Mouse (Mus musculus) CH12.LX (cell line): ENCODE results near the gene Epc2. TPM values are rescaled to one million over a fixed set of nuclear protein-coding genes. Genes with fewer than 3 reads are reported as not detected.

Source experiments
- DNase-seq: peaks from one replicate; pipeline ENCODE4 v3.0.0-alpha.2; 2013; ENCODE audit errors: extremely low read depth
- H3K27ac ChIP-seq: 2 replicates; pipeline ENCODE4 v1.5.1; 2012; ENCODE audit warnings: low read depth, mild to moderate bottlenecking, control low read depth, moderate library complexity; ENCODE audit not compliant: insufficient read depth
- H3K27me3 ChIP-seq: replicated peaks from 2 replicates; pipeline ENCODE3; 2012; ENCODE audit warnings: inconsistent platforms
- H3K36me3 ChIP-seq, 2 experiments: replicated peaks in 1 of 2; 2 replicates each; pipeline versions ENCODE3 to v1.6.1; 2012; ENCODE audit warnings: inconsistent platforms in 1 of 2, low read length in 1 of 2, mild to moderate bottlenecking in 1 of 2, mixed read lengths in 1 of 2, moderate library complexity in 1 of 2; ENCODE audit not compliant: control insufficient read depth in 1 of 2, insufficient read depth in 1 of 2
- H3K4me1 ChIP-seq, 2 experiments: 2 replicates each; pipeline ENCODE4 v1.6.1; 2012; ENCODE audit warnings: inconsistent platforms in 1 of 2, moderate library complexity in 1 of 2; ENCODE audit not compliant: insufficient read depth in 2 of 2, control insufficient read depth in 1 of 2
- H3K4me2 ChIP-seq: 2 replicates; pipeline ENCODE4 v1.6.1; 2012; ENCODE audit warnings: low read depth, mild to moderate bottlenecking, control low read depth; ENCODE audit not compliant: poor library complexity, insufficient read depth, severe bottlenecking
- H3K4me3 ChIP-seq, 3 experiments: fragments of 150-350 bp in 1 of 3; sonication (generic) in 1 of 3; replicated peaks in 1 of 3; 2 replicates each; pipeline versions ENCODE3 to v1.5.1; 2011 to 2012; ENCODE audit warnings: low read depth in 2 of 3, low read length in 2 of 3, mild to moderate bottlenecking in 2 of 3, moderate library complexity in 2 of 3, control low read depth in 1 of 3, improper control_type of control experiment in 1 of 3, inconsistent platforms in 1 of 3, mixed read lengths in 1 of 3; ENCODE audit not compliant: poor library complexity in 1 of 3
- H3K79me2 ChIP-seq: replicated peaks from 2 replicates; pipeline ENCODE4 v1.6.1; 2012; ENCODE audit warnings: mild to moderate bottlenecking, moderate library complexity; ENCODE audit not compliant: control insufficient read depth, poor library complexity, insufficient read depth, severe bottlenecking; ENCODE audit errors: extremely low read depth
- H3K9ac ChIP-seq: 2 replicates; pipeline ENCODE4 v1.6.1; 2012; ENCODE audit warnings: low read depth, mild to moderate bottlenecking, control low read depth, moderate library complexity; ENCODE audit not compliant: insufficient read depth
- H3K9me3 ChIP-seq: replicated peaks from 2 replicates; pipeline ENCODE3; 2012; ENCODE audit warnings: low read length, inconsistent platforms, mixed read lengths
- CHD2 ChIP-seq: IDR thresholded peaks from 2 replicates; pipeline ENCODE4 v1.6.1; 2011; ENCODE audit warnings: low read length, improper control_type of control experiment
- GABPA ChIP-seq: IDR thresholded peaks from 2 replicates; pipeline ENCODE4 v1.6.1; 2012; ENCODE audit warnings: low read depth, low read length, improper control_type of control experiment, inconsistent platforms; ENCODE audit not compliant: insufficient replicate concordance
- JUN ChIP-seq: IDR thresholded peaks from 2 replicates; pipeline ENCODE4 v1.6.1; 2011; ENCODE audit warnings: low read depth, mild to moderate bottlenecking, low read length, improper control_type of control experiment, moderate library complexity; ENCODE audit not compliant: insufficient read depth
- MAZ ChIP-seq: IDR thresholded peaks from 2 replicates; pipeline ENCODE4 v1.6.1; 2012; ENCODE audit warnings: low read depth, mild to moderate bottlenecking, inconsistent platforms, low read length, improper control_type of control experiment, moderate library complexity
- MEF2A ChIP-seq: IDR thresholded peaks from 2 replicates; pipeline ENCODE4 v1.6.1; 2014; ENCODE audit warnings: low read depth, mild to moderate bottlenecking, inconsistent platforms, low read length, improper control_type of control experiment, borderline replicate concordance
- MXI1 ChIP-seq: IDR thresholded peaks from 2 replicates; pipeline ENCODE4 v1.6.1; 2011; ENCODE audit warnings: mild to moderate bottlenecking, low read depth, low read length, improper control_type of control experiment
- MYC ChIP-seq: IDR thresholded peaks from 2 replicates; pipeline ENCODE4 v1.6.1; 2011; ENCODE audit warnings: low read depth, mild to moderate bottlenecking, improper control_type of control experiment, low read length
- PAX5 ChIP-seq: IDR thresholded peaks from 2 replicates; pipeline ENCODE4 v1.6.1; 2012; ENCODE audit warnings: low read length, inconsistent platforms, mixed read lengths
- TBP ChIP-seq: conservative IDR thresholded peaks from 2 replicates; pipeline ENCODE4 v1.6.1; 2011; ENCODE audit warnings: low read depth, low read length, improper control_type of control experiment
- USF1 ChIP-seq: IDR thresholded peaks from 2 replicates; pipeline ENCODE4 v1.6.1; 2014; ENCODE audit warnings: low read depth, mild to moderate bottlenecking, inconsistent platforms, low read length, improper control_type of control experiment
- USF2 ChIP-seq: conservative IDR thresholded peaks from 2 replicates; pipeline ENCODE4 v1.6.1; 2011; ENCODE audit warnings: low read depth, low read length, improper control_type of control experiment
- ZKSCAN1 ChIP-seq: IDR thresholded peaks from 2 replicates; pipeline ENCODE4 v1.6.1; 2012; ENCODE audit warnings: low read depth, inconsistent platforms, low read length, improper control_type of control experiment, borderline replicate concordance
- dilution Hi-C: fragments of 300-500 bp; cut with MboI; formaldehyde crosslinking; loops from 2 replicates; pipeline ENCODE4 v1.14.3; 2020; ENCODE audit warnings: low sequenced_read_pairs; ENCODE audit not compliant: extremely low pct_unique_long_range_greater_than_20kb, extremely low pct_ligation_motif_present
- in situ Hi-C: fragments of 300-500 bp; cut with MboI; formaldehyde crosslinking; loops from 3 replicates; pipeline ENCODE4 v1.14.3; 2019; ENCODE audit warnings: low sequenced_read_pairs, low pct_ligation_motif_present, low pct_unique_long_range_greater_than_20kb, mixed read lengths
- polyA plus RNA-seq: library from polyadenylated mRNA; unstranded; fragments of >175 nt; gene quantifications from 2 replicates; pipeline ENCODE4 v1.2.1, GENCODE M21; 2012; ENCODE audit warnings: low read depth; ENCODE audit not compliant: insufficient read length
- total RNA-seq, 2 experiments: library from RNA; depleted of rRNA; stranded (reverse); fragments of 300-350 nt in 1 of 2; fragments of >200 nt in 1 of 2; gene quantifications; 2 replicates each; pipeline ENCODE4 v1.2.3; 2012 to 2014

Epc2 gene
- total and polyA plus RNA-seq, 3 experiments: 10.5 to 22.8 (median 19.2) TPM

DNA sequence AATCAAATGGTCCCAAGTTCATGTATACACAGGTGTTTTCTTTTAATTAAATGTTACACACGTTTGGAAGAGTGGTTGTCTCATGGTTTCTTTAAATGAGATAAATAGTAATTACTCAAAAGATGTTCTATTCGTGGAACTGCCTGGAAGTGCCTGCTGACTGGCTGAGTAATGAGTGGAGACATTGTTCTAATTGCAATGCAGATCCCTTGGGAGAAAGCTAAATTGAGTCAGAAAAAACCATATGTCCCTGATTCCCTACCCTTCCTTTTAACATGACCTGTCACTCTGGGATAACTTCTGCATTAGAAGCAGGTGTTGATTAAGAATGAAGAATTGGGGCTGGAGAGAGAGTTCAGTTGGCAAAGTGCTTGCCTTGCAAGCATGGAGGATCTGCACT, 45.3 kb upstream of the Epc2 start:
- DNase-seq: no peak
- Histone ChIP-seq H3K79me2 (no peaks in the 10 kb centered on the region), H3K4me2 (no peak overlapping the region), H3K9me3 (no peaks in the 10 kb centered on the region), H3K4me3 (no peak overlapping the region), H3K27ac (no peak overlapping the region), H3K27me3 (no peaks in the 10 kb centered on the region), H3K9ac (no peak overlapping the region), H3K36me3 (no peaks in the 10 kb centered on the region), H3K4me1 (no peaks in the 10 kb centered on the region)
- dilution Hi-C loops: no loop called here
- in situ Hi-C loops: no loop called here
- TF ChIP-seq MAZ: no peak
- no peak for TF ChIP-seq GABPA
- TF ChIP-seq JUN: no peak
- no peak for TF ChIP-seq MYC
- no peak for TF ChIP-seq USF1
- TF ChIP-seq ZKSCAN1: no peak
- no peak for TF ChIP-seq TBP

DNA sequence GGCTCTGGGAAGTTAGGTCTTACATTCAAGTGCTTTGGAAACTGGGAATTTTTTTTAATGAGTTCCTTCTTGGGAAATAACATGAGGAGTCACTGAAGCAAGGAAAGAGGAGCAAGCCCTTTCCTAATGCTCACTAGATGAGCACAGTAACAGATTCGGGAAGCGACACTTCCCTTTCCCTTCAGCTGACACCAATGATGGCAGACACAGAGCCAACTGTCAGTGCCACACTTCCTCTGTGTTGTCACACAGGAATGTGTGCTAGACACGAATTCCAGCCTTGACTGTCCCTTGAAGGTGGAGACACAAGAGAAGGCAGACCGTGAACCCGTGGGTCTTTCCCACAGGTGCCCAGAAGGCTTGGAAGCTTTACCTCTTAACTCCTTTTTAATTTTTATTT, 39.6 kb upstream of the Epc2 start:
- no peak for TF ChIP-seq USF1
- no peak for TF ChIP-seq MEF2A
- TF ChIP-seq ZKSCAN1: no peak
- no peak for TF ChIP-seq MXI1
- TF ChIP-seq USF2: no peak
- TF ChIP-seq CHD2: no peak
- TF ChIP-seq, all 38 proteins: peak for 0
- Histone ChIP-seq H3K4me2 (no peak overlapping the region), H3K9me3 (no peaks in the 10 kb centered on the region), H3K27me3 (no peaks in the 10 kb centered on the region), H3K27ac (no peak overlapping the region), H3K9ac (no peak overlapping the region), H3K4me1 (peaks cover 3 to 5% of the 10 kb centered on the region in 2 experiments; a peak in 3 of 4 replicates), H3K36me3 (no peaks in the 10 kb centered on the region), H3K79me2 (no peaks in the 10 kb centered on the region), H3K4me3 (no peak overlapping the region)
- in situ Hi-C loops: no loop called here
- dilution Hi-C loops: no loop called here
- no peak for DNase-seq

DNA sequence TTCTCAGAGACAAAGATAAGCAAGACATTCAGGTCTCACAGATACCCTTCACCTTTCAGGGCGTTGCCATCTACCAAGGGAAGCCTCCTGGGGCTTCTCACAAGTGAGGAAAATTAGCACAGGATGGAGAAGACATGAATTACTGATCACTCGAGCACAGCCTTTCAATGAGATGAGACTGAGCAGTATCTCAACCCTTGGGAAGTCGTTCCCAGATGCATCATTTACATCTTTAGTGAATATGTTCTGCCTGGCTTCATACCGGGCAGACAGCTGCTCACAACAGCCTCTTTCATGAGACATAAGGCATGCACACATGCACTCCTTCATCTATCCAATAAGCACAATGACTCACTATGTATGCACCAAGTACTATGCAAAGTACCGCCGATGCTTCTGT, 38.7 kb upstream of the Epc2 start:
- H3K27me3 ChIP-seq: no peaks in the 10 kb centered on the region
- no peaks in the 10 kb centered on the region for H3K36me3 ChIP-seq
- no peak overlapping the region for H3K9ac ChIP-seq
- no peaks in the 10 kb centered on the region for H3K9me3 ChIP-seq
- peaks cover 8 to 10% of the 10 kb centered on the region in 2 experiments; a peak in 3 of 4 replicates for H3K4me1 ChIP-seq
- dilution Hi-C loops: no loop called here
- TF ChIP-seq PAX5 (no peak), ZKSCAN1 (no peak)
- TF ChIP-seq, all 38 proteins: peak for 0
- Histone ChIP-seq H3K4me3 (no peak overlapping the region), H3K27ac (no peak overlapping the region), H3K4me2 (no peak overlapping the region), H3K79me2 (no peaks in the 10 kb centered on the region)
- in situ Hi-C loops: no loop called here
- no peak for DNase-seq
